Mouse (Mus musculus): Measurements from ENCODE around the gene Cntnap5b.
A peak's percentile ranks its signal among the peaks of the same experiment; 100 is the strongest.
"Not testable (repeated sequence)": the region's sequence is repeated elsewhere in the genome, so short reads cannot be mapped to it uniquely, and the experiment has no call there.

Gene Cntnap5b

GRCm38 (mm10) chr1:99772614-99773013 is at the start of gene Cntnap5b:
Gene Cntnap5b, plus strand, starts transcription at chr1:99772765.
- DNase-seq (ENCODE audit: inconsistent ontology term): no peak

GRCm38 (mm10) chr1:99759996-99760395 is 12.6 kb upstream of the Cntnap5b start:
- no peak for DNase-seq (ENCODE audit: inconsistent ontology term)

GRCm38 (mm10) chr1:99772183-99772582 is 382 bp upstream of the Cntnap5b start:
- DNase-seq (ENCODE audit: inconsistent ontology term): peak; percentile 55

- peak; percentile 45 for DNase-seq (ENCODE audit: inconsistent ontology term)
These were observed 1.6 kb downstream of the Cntnap5b start for GRCm38 (mm10) chr1:99774144-99774543.

GRCm38 (mm10) chr1:99813334-99814110 is 41.0 kb downstream of the Cntnap5b start:
- no peak for DNase-seq (ENCODE audit: inconsistent ontology term)

GRCm38 (mm10) chr1:99872344-99872743 is 99.8 kb downstream of the Cntnap5b start:
- DNase-seq (ENCODE audit: inconsistent ontology term): no peak

- DNase-seq (ENCODE audit: inconsistent ontology term): no peak
These were observed 135.2 kb downstream of the Cntnap5b start for GRCm38 (mm10) chr1:99907774-99908173.

- DNase-seq (ENCODE audit: inconsistent ontology term): no peak
These were observed 170.9 kb downstream of the Cntnap5b start for GRCm38 (mm10) chr1:99943515-99943914.

GRCm38 (mm10) chr1:99959428-99959987 is 186.9 kb downstream of the Cntnap5b start:
- no peak for DNase-seq (ENCODE audit: inconsistent ontology term)

GRCm38 (mm10) chr1:99967300-99968089 is 194.9 kb downstream of the Cntnap5b start:
- peak; percentile 63 for DNase-seq (ENCODE audit: inconsistent ontology term)

- DNase-seq (ENCODE audit: inconsistent ontology term): peak; percentile 12
These were observed 197.9 kb downstream of the Cntnap5b start for GRCm38 (mm10) chr1:99970184-99971086.

- not testable (repeated sequence) for DNase-seq (ENCODE audit: inconsistent ontology term)
These were observed 228.7 kb downstream of the Cntnap5b start for GRCm38 (mm10) chr1:100001226-100001625.

- DNase-seq (ENCODE audit: inconsistent ontology term): no peak
These were observed 233.6 kb downstream of the Cntnap5b start for GRCm38 (mm10) chr1:100006021-100006745.

GRCm38 (mm10) chr1:100041808-100042207 is 269.2 kb downstream of the Cntnap5b start:
- DNase-seq (ENCODE audit: inconsistent ontology term): no peak

GRCm38 (mm10) chr1:100079812-100080211 is 307.2 kb downstream of the Cntnap5b start:
- DNase-seq (ENCODE audit: inconsistent ontology term): no peak

- DNase-seq (ENCODE audit: inconsistent ontology term): peak; percentile 33
These were observed 328.0 kb downstream of the Cntnap5b start for GRCm38 (mm10) chr1:100100516-100100915.

GRCm38 (mm10) chr1:100101017-100101416 is 328.5 kb downstream of the Cntnap5b start:
- peak; percentile 61 for DNase-seq (ENCODE audit: inconsistent ontology term)

- peak; percentile 25 for DNase-seq (ENCODE audit: inconsistent ontology term)
These were observed 331.8 kb downstream of the Cntnap5b start for GRCm38 (mm10) chr1:100104343-100104742.

- DNase-seq (ENCODE audit: inconsistent ontology term): peak; percentile 71
These were observed 349.9 kb downstream of the Cntnap5b start for GRCm38 (mm10) chr1:100122410-100122935.

GRCm38 (mm10) chr1:100163588-100164357 is 391.2 kb downstream of the Cntnap5b start:
- no peak for DNase-seq (ENCODE audit: inconsistent ontology term)

Data from Muller cell, postnatal 12 days (primary cell).